Mouse (Mus musculus) MEL (cell line): ENCODE measurements around the gene Homer2. TPM values are rescaled to one million over a fixed set of nuclear protein-coding genes. Genes with fewer than 3 reads are reported as not detected.

Source experiments
- DNase-seq: peaks from one replicate; pipeline ENCODE4 v3.0.0; 2011; ENCODE audit warnings: low read depth, low spot score
- H3K27ac ChIP-seq: 2 replicates; pipeline ENCODE4 v1.5.1; 2012; ENCODE audit warnings: low read depth, mild to moderate bottlenecking, control low read depth, low read length, moderate library complexity; ENCODE audit not compliant: control insufficient read depth
- H3K27me3 ChIP-seq, 2 experiments: fragments of 150-350 bp in 1 of 2; sonication (generic) in 1 of 2; 2 replicates each; pipeline ENCODE4 v1.6.1; 2012; ENCODE audit warnings: low read length in 2 of 2, mild to moderate bottlenecking in 2 of 2, improper control_type of control experiment in 1 of 2, moderate library complexity in 1 of 2; ENCODE audit not compliant: insufficient read depth in 2 of 2, control insufficient read depth in 1 of 2
- H3K36me3 ChIP-seq, 2 experiments: 2 replicates each; pipeline ENCODE4 v1.6.1; 2012 to 2014; ENCODE audit warnings: low read length in 2 of 2, improper control_type of control experiment in 1 of 2, inconsistent platforms in 1 of 2, mild to moderate bottlenecking in 1 of 2; ENCODE audit not compliant: insufficient read depth in 2 of 2, control insufficient read depth in 1 of 2
- H3K4me1 ChIP-seq, 2 experiments: fragments of 150-350 bp in 1 of 2; sonication (generic) in 1 of 2; 2 replicates each; pipeline ENCODE4 v1.6.1; 2012; ENCODE audit warnings: low read length in 2 of 2, improper control_type of control experiment in 1 of 2, mild to moderate bottlenecking in 1 of 2; ENCODE audit not compliant: insufficient read depth in 2 of 2, control insufficient read depth in 1 of 2
- H3K4me3 ChIP-seq, 2 experiments: fragments of 150-350 bp in 1 of 2; sonication (generic) in 1 of 2; 2 replicates each; pipeline ENCODE4 v1.5.1; 2012; ENCODE audit warnings: low read depth in 2 of 2, low read length in 2 of 2, mild to moderate bottlenecking in 2 of 2, moderate library complexity in 2 of 2, control low read depth in 1 of 2, improper control_type of control experiment in 1 of 2; ENCODE audit not compliant: control insufficient read depth in 1 of 2, insufficient read depth in 1 of 2
- H3K79me2 ChIP-seq: 2 replicates; pipeline ENCODE4 v1.6.1; 2012; ENCODE audit warnings: mild to moderate bottlenecking, low read length, moderate library complexity; ENCODE audit not compliant: control insufficient read depth, poor library complexity, insufficient read depth
- H3K9ac ChIP-seq: 2 replicates; pipeline ENCODE4 v1.6.1; 2012; ENCODE audit warnings: low read depth, mild to moderate bottlenecking, control low read depth, low read length, moderate library complexity; ENCODE audit not compliant: control insufficient read depth, poor library complexity, severe bottlenecking
- H3K9me3 ChIP-seq: fragments of 150-350 bp; sonication (generic); replicated peaks from 2 replicates; pipeline ENCODE4 v1.6.1; 2012; ENCODE audit warnings: mild to moderate bottlenecking, low read length, improper control_type of control experiment, moderate library complexity; ENCODE audit not compliant: insufficient read depth
- CHD2 ChIP-seq: IDR thresholded peaks from 2 replicates; pipeline ENCODE4 v1.6.1; 2011; ENCODE audit warnings: low read length, improper control_type of control experiment
- CTCF ChIP-seq, 3 experiments: IDR thresholded peaks in 2 of 3; conservative IDR thresholded peaks in 1 of 3; 2 replicates each; pipeline ENCODE4 v1.5.1; 2011 to 2012; ENCODE audit warnings: low read length in 3 of 3, low read depth in 2 of 3, mild to moderate bottlenecking in 2 of 3, improper control_type of control experiment in 1 of 3, inconsistent platforms in 1 of 3, mixed read lengths in 1 of 3, moderate library complexity in 1 of 3; ENCODE audit not compliant: control insufficient read depth in 1 of 3, insufficient read depth in 1 of 3, poor library complexity in 1 of 3, severe bottlenecking in 1 of 3
- ELF1 ChIP-seq: IDR thresholded peaks from 2 replicates; pipeline ENCODE4 v1.6.1; 2014; ENCODE audit warnings: low read depth, mild to moderate bottlenecking, inconsistent platforms, low read length, improper control_type of control experiment, moderate library complexity
- EP300 ChIP-seq, 2 experiments: IDR thresholded peaks; 2 replicates each; pipeline ENCODE4 v1.6.1; 2011; ENCODE audit warnings: improper control_type of control experiment in 2 of 2, low read length in 2 of 2, low read depth in 1 of 2, mild to moderate bottlenecking in 1 of 2
- ETS1 ChIP-seq: IDR thresholded peaks from 2 replicates; pipeline ENCODE4 v1.6.1; 2012; ENCODE audit warnings: low read depth, mild to moderate bottlenecking, inconsistent platforms, low read length, improper control_type of control experiment, moderate library complexity
- HCFC1 ChIP-seq: IDR thresholded peaks from 2 replicates; pipeline ENCODE4 v1.6.1; 2012; ENCODE audit warnings: low read depth, mild to moderate bottlenecking, inconsistent platforms, low read length, improper control_type of control experiment, moderate library complexity
- JUND ChIP-seq: IDR thresholded peaks from 2 replicates; pipeline ENCODE4 v1.6.1; 2011; ENCODE audit warnings: low read depth, mild to moderate bottlenecking, improper control_type of control experiment, low read length
- KAT2A ChIP-seq: conservative IDR thresholded peaks from 2 replicates; pipeline ENCODE4 v1.6.1; 2012; ENCODE audit warnings: low read depth, low read length, improper control_type of control experiment, inconsistent platforms
- MAX ChIP-seq: IDR thresholded peaks from 2 replicates; pipeline ENCODE4 v1.6.1; 2011; ENCODE audit warnings: low read length, improper control_type of control experiment
- MXI1 ChIP-seq: IDR thresholded peaks from 2 replicates; pipeline ENCODE4 v1.6.1; 2011; ENCODE audit warnings: mild to moderate bottlenecking, low read depth, low read length, improper control_type of control experiment
- MYC ChIP-seq: IDR thresholded peaks from 2 replicates; pipeline ENCODE4 v1.6.1; 2011; ENCODE audit warnings: low read depth, mild to moderate bottlenecking, low read length, improper control_type of control experiment, moderate library complexity
- NELFE ChIP-seq: IDR thresholded peaks from 2 replicates; pipeline ENCODE4 v1.6.1; 2011; ENCODE audit warnings: low read depth, low read length, improper control_type of control experiment
- POLR2AphosphoS2 ChIP-seq: IDR thresholded peaks from 2 replicates; pipeline ENCODE4 v1.6.1; 2011; ENCODE audit warnings: low read length, improper control_type of control experiment
- TAL1 ChIP-seq: IDR thresholded peaks from 2 replicates; pipeline ENCODE4 v1.6.1; 2012; ENCODE audit warnings: mild to moderate bottlenecking, inconsistent platforms, low read length, moderate library complexity, mixed read lengths
- TBP ChIP-seq: IDR thresholded peaks from 2 replicates; pipeline ENCODE4 v1.8.0; 2011; ENCODE audit warnings: low read depth, low read length, improper control_type of control experiment
- UBTF ChIP-seq: IDR thresholded peaks from 2 replicates; pipeline ENCODE4 v1.6.1; 2012; ENCODE audit warnings: low read depth, mild to moderate bottlenecking, inconsistent platforms, low read length, improper control_type of control experiment, moderate library complexity, borderline replicate concordance; ENCODE audit not compliant: insufficient read depth
- USF1 ChIP-seq: IDR thresholded peaks from 2 replicates; pipeline ENCODE4 v1.6.1; 2014; ENCODE audit warnings: low read depth, mild to moderate bottlenecking, inconsistent platforms, low read length, improper control_type of control experiment, moderate library complexity
- ZC3H11A ChIP-seq: IDR thresholded peaks from 2 replicates; pipeline ENCODE4 v1.6.1; 2012; ENCODE audit warnings: low read depth, mild to moderate bottlenecking, inconsistent platforms, low read length, improper control_type of control experiment
- ZKSCAN1 ChIP-seq: IDR thresholded peaks from 2 replicates; pipeline ENCODE4 v1.6.1; 2012; ENCODE audit warnings: low read depth, mild to moderate bottlenecking, inconsistent platforms, low read length, improper control_type of control experiment, moderate library complexity
- ZMIZ1 ChIP-seq: IDR thresholded peaks from 2 replicates; pipeline ENCODE4 v1.6.1; 2012; ENCODE audit warnings: low read depth, mild to moderate bottlenecking, inconsistent platforms, low read length, improper control_type of control experiment, moderate library complexity
- polyA plus RNA-seq, 2 experiments: library from polyadenylated mRNA; stranded (reverse) in 1 of 2; unstranded in 1 of 2; fragments of >175 nt in 1 of 2; fragments of >200 nt in 1 of 2; gene quantifications; 2 replicates each; pipeline versions ENCODE4 v1.2.1 to v1.2.4; 2012; ENCODE audit warnings: low replicate concordance in 2 of 2, low read depth in 1 of 2; ENCODE audit not compliant: insufficient read length in 2 of 2, insufficient read depth in 1 of 2, missing spikeins in 1 of 2
- total RNA-seq: library from RNA; depleted of rRNA; stranded (reverse); fragments of 300-350 nt; gene quantifications from 2 replicates; pipeline ENCODE4 v1.2.3, GENCODE M21; 2012

The Homer2 gene
- total and polyA plus RNA-seq, 3 experiments = 18.4 to 39.0 TPM; not detected in 1

DNA sequence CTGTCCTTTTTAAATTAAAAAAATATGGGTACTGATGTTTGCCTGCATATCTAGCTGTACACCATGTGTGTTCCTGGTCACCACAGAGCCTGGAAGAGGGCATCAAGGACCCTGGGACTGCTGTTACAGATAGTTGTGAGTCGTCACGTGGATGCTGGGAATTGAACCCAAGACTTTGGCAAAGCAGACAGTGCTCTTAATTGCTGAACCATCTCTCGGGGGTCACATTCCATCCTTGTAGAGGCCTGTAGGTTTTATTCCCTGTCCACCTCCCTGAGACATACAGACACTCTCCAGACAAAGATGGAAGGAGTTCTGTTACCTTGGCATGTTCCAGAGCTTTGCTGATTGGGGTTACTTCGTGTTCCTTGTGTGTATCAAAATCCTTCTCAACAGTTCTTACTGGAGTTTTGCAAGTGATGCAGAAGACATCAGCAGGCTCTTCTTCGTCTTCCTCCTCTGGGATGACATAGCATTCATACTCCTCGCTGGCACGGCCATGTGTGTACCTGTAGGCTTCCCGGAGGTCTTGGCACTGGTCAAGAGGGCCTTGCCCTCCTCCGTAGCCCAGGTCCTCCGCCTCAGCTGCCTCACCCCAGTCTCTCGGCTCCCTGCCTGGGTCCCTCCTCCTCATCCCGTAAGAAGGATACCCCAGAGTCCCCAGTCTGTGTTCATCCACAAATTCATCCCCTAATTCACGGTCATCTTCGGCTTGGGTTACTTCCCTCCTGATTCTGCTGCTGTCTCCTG is 147.9 kb downstream of the Homer2 start:
- no peaks in the 10 kb centered on the region for H3K9me3 ChIP-seq
- H3K27me3 ChIP-seq = no peaks in the 10 kb centered on the region; a peak in 2 of 4 replicates
- H3K27ac ChIP-seq = no peak overlapping the region
- no peaks in the 10 kb centered on the region for H3K79me2 ChIP-seq
- H3K4me1 ChIP-seq = peaks cover 0 to 9% of the 10 kb centered on the region in 2 experiments; a peak in 2 of 4 replicates
- peaks cover 0 to 4% of the 10 kb centered on the region in 2 experiments; a peak in 2 of 4 replicates for H3K36me3 ChIP-seq
- DNase-seq = no peak
- no peak overlapping the region for H3K4me3 ChIP-seq
- no peak for TF ChIP-seq ZMIZ1
- H3K9ac ChIP-seq = no peak overlapping the region

DNA sequence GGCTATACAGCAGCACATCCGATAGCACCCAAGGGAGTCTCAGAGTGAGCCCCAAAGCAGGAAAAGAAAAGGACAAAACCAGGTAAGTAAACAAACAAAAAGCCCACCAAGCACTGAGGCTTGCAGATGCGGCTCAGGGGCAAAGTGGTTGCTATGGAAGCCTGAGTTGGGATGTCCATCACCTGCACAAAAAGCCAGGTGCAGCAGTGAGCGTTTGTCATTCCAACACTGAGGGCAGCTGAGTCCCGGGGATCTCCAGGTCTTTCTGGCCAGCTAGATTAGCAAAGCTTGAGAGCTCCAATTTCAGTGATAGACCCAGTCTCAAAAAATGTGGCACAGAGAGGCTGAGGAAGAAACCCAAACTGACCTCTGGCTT is 149.4 kb downstream of the Homer2 start:
- no peaks in the 10 kb centered on the region; a peak in 2 of 4 replicates for H3K27me3 ChIP-seq
- DNase-seq = no peak
- TF ChIP-seq CTCF (IDR thresholded peaks at IDR 0.05 in 2 of 3, conservative IDR thresholded peaks at IDR 0.05 in 1 of 3; ENCODE audit: control insufficient read depth in 1 of 3, insufficient read depth in 1 of 3, low read depth in 2 of 3, low read length in 3 of 3, poor library complexity in 1 of 3, severe bottlenecking in 1 of 3) (no peak), MYC (no peak), POLR2AphosphoS2 (no peak), CHD2 (no peak), HCFC1 (no peak), UBTF (no peak), EP300 (IDR thresholded peaks at IDR 0.05; ENCODE audit: low read depth in 1 of 2, low read length in 2 of 2) (no peak), NELFE (no peak), USF1 (no peak), MAX (no peak), JUND (no peak), KAT2A (no peak), TBP (no peak), ETS1 (no peak), ZKSCAN1 (no peak), ELF1 (no peak), TAL1 (no peak), MXI1 (no peak), ZC3H11A (no peak)
- no peaks in the 10 kb centered on the region for H3K9me3 ChIP-seq
- H3K79me2 ChIP-seq = no peaks in the 10 kb centered on the region
- H3K36me3 ChIP-seq = peaks cover 0 to 4% of the 10 kb centered on the region in 2 experiments; a peak in 2 of 4 replicates
- H3K27ac ChIP-seq = no peak overlapping the region
- H3K4me3 ChIP-seq = no peak overlapping the region
- H3K9ac ChIP-seq = no peak overlapping the region
- peaks cover 0 to 9% of the 10 kb centered on the region in 2 experiments; a peak in 2 of 4 replicates for H3K4me1 ChIP-seq
